Mouse (Mus musculus) ES-CJ7 (cell line): Measurements from ENCODE around the gene Ptprt.

Experiments used
- DNase-seq: peaks from one replicate; pipeline ENCODE4 v3.0.0; 2011; ENCODE audit warnings: low read depth, low spot score

The Ptprt gene

DNA sequence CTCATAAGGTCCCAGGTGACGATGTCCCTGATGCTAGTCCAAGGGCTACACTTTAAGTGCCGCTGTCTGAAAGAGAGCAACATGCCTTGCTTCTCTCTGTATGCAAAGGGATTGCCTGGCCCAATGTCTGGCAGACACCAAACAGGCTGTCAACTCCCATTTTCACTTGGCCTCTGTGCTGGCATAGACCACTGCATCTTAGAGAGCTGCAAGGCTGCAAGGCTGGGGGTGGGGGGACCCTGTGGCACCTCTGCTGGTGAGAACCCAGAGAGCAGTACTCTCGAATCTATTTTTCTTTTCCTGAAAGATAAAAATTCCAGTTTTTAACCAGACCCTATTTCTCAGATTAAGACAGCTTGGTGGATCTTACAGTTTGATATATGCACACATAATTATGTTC is 69.6 kb downstream of the Ptprt start:
- DNase-seq, result no peak

DNA sequence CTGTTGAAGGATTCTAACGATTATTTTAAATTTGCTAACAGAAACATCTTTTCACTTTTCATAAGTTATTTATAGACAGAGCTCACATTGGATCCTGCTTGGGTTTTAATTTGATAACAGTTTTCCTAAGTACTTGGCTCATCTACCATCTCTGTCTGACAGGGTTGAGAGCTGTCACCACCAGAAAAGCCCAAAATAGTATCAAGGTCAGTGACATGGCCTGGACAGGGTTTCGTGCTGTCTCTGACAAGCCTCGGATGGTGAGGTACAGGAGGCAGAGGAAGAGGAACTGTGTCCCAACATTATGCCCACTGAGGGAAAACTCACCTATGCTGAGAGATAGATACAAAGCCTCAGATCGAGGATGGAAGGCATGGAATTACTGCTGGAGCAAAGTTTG is 79.3 kb downstream of the Ptprt start:
- no peak for DNase-seq

DNA sequence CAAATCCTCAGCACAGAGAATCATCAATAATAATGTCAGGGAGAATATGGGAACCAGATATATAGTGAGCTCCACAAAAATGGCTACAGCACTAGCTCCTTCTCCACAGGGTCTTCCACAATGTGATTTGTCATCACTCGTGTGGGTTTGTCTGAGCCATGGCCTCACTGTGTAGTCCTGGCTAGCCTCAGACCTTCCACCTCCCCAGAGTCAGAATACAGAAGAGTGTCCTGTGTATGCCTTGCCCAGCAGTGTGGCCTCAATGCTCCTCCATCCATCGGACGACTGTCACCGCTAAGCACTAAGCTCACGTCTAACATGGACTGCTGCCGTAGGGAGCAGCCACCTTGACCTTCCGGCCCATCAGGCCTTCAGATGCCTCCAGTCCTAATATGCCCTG is 83.1 kb downstream of the Ptprt start:
- DNase-seq, result no peak

DNA sequence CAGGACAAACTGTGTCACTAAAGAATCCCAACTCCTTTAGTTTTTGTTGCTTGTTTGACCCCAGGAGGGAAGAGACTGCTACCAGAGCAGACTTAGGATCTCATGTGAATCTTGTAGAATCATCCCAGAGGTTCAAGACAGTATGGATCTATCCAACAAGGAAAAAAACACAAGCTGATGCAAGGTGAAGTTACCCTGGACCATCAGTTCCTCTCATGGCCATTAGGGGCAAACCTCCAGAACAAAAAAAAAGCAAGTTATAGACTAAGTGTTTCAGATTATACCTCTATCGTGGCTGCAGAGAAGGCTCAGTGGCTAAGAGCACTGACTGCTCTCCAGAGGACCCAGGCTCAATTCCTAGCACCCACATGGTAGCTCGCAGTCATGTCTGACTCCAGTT is 88.1 kb downstream of the Ptprt start:
- DNase-seq, result no peak

DNA sequence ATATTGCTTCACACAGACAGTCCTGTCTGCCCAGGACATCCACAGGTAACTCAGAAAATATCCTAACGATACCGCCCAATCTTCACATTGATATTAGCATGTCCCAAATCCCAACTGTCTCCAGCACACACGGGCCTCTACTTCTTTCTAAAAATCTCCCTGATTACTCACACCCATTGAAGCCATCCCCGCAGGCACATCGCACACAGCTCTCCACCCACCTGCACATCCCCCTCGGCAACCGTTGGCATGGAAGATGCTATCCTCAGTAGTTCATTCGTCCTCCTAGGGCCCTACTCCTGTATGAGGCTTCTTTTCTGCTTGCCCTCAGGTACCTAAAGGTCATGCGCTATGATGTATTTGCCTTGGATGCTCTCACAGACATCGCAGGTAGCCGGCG is 89.9 kb downstream of the Ptprt start:
- DNase-seq, result no peak

DNA sequence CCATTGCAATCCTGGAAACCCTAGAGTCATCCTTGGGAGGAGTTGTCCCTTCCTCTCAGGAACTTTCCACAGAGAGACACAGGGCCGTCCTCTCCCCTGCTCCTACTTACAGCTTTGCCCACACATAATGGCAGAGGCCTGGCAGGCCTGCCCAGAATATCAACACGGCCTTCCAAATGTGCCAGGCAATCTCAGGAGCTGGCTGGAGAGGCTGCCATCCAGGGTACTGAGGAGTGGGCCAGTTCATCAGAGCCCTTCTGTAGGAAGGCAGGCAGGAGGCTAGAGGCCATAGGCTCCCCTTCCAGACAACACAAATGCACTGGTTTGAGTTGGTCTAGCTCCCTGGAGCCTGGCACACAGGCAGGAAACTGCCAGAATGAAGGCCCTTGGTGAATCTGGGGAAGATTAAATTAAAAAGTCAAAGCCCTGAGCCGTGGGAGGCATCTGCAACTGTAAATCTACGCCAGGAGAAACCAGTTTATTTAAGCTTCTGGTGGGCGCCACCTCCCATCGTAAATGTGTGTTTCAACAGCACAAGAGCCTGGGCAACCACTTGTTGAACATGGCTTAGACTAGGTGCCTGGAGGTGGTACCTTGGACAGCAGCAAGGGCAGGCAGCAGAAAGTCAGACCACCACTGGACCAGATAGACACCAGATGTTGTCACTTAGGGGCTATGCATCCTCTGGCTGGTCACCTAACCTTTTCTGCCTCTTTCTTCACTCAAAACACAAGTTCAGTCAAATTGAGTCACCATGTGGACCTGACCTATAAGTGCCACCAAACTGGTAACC is 92.4 kb downstream of the Ptprt start:
- peak; percentile 16 for DNase-seq

DNA sequence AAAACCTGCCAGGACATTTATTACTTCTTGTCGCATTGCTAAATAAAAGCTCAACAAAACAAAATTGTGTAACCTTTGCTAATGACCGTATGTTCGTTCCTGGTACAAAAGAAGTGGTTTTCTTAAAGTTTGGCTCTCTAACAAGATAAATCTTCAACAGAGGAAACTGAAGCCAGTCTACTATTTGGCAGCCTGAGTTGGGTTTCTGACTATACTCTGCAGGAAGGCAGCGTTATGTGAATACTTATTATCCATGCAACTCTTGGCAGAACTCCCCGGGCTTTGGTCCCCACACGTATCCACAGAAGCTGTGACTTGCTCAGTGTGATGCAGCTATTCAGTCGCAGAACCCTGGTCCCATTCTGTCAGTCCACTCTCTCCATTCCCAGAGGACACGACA is 112.6 kb downstream of the Ptprt start:
- no peak for DNase-seq

DNA sequence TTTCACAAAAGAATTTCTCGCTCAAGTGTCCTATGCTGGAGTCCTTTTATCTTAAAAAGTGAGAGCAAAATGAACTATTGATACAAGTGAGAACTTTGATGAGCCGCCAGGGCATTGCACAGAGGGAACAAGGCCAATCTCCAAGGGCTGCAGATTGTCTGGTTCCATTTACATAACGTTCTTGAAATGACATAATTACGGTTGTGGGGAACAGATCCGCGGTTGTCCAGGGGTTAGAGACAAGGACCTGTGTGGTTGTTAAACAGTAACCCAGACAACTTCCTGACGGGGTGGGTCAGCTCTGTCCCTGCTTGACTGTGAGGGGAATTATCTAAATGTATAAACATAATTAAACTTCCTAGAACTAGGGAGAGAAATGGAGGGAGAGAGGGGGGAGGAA is 129.3 kb downstream of the Ptprt start:
- no peak for DNase-seq

DNA sequence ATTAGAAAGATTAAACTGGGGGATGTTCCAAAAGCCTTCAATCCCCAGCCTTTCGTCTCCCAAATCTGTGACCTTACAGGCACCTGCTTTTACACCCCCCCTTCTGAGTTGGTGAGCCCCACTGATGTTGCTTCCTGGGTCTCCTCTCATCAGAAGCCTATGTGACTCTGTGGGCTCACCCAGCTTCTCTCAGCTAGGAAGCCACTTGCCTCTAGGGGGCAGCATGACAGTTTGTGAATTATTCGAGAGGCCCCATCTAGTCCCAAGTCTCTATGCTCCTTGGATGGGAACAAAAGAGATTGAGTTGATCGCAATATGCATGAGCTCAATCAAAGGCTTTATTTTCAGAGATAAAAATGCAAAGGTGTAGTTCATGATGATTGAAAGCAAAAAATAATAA is 132.0 kb downstream of the Ptprt start:
- DNase-seq, result peak; percentile 57

DNA sequence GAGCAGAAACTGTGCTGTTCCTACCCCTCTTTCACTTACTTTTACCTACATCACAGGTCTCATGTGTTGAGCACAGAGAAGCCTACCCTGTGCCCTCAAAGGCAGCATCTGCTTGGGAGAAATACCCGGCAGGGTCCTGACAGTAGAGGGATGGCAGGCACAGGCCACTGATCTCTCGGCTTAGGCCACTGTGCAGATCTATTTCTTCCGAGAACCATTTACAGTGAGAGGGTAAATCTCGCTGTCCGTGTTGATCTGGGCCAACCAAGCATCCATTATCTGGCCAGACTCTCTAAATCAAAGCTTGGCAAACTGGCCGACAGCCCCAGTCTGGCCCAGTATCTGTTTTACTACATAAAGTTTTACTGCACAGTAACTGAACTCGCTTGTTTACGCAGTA is 145.0 kb downstream of the Ptprt start:
- DNase-seq, result no peak

DNA sequence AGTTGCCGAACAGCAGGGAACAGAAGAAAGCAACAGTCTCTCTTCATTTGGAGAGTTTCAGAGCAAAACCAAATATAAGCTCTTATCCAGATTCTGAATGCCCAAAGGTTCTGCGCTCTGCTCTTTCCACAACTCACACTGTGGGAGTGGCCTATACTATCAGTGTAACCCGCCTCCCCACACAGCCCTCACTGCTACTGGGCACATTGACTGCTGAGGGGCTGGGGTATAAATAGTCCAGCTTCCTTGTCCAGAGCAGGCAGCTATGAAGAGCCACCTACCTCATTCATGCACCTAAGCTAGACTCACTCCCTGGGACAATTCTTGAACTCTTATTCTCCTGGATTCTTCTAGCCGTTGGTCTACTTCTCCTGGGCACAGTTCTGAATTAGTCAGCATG is 147.9 kb downstream of the Ptprt start:
- DNase-seq, result no peak

DNA sequence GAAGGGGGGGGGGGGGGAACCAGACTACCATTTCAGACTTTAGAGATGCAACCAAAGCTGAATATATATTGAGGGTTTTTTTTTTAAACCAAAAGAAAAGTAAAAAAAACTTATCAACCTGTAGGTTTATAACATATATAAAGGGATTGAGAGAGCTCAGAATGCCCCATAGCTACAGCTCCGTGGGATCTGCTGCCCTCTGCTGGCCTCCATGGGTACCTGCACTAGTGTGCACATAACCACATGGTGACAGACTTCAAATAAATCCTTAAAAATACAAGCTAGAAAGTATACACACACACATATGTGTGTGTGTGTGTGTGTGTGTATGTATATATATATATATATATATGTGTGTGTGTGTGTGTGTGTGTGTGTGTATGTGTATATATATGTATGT is 148.9 kb downstream of the Ptprt start:
- DNase-seq, result peak; percentile 19

DNA sequence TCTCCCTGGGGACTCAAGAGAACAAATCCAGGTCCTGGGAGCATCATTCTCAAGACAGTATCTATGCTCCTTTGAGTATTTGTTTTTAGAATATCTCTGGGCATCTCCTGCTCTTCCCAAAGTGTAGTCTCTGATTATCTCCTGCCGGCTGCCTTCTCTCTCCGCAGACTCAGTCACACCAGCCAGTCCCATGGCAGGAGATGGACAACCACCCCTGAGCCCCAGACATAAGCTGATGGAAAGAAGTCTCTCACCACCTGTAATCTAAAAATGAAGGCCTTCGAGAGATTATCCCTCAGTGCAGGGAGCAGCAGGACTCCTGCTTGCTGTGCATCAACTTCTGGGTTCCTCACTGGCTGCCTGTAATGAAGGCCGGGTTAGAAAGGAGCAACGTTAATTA is 151.9 kb downstream of the Ptprt start:
- no peak for DNase-seq

DNA sequence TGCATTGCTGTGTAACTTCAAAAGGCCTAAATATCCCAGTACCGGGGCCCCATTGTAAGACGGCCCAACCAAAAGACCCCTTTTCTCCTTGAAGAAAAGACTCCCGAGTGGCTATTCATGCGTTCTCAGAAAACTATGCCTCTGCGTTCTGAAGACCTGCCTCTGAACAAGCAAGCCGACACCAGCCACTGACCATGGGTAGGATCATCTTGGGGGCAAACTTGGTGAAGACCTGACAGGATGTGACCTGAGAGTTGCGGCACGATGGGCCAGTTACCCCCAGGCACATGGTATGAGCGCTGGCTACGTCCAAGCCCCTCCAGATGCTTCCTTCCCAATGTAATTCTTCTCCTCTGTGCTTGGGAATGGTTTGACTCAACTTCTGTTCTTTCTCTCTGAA is 153.3 kb downstream of the Ptprt start:
- no peak for DNase-seq

DNA sequence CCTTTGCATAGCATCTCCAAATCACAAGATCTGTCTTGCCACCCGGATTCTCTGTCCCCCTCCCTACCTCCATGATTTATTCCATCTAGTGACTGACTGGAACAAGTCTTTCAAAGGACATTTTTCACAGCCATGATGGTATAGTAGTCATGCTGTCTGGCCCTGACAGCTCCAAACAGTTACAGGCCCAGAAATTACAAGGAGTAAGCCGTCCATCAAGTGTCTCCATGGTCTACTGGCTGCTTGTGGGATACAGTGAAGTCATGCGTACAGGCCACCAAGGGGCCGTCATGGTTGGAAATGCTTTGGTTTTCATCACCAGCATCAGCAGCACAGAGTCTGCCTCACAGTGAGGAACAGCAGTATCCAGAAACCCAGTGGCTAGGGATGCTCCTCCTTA is 156.1 kb downstream of the Ptprt start:
- DNase-seq, result no peak

DNA sequence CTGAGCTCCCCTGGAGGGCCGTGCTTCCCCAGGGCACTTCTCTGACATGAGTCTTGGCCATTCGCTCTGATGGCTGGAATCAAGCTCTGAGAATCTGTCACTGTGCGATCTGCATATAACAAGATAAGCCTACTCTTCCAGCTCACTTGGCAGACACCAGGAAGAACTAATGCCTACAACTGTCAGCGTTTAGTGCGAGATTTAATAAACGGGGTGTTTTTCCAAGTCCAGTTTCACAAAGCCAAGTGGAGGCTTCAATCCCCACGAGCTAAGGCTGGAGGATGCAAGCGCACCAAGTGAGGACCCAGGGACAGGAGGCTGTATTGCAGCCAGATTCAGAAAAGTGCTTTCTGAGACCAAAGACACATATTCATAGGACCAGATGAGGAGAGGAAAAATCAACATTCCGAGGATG is 161.4 kb downstream of the Ptprt start:
- no peak for DNase-seq

DNA sequence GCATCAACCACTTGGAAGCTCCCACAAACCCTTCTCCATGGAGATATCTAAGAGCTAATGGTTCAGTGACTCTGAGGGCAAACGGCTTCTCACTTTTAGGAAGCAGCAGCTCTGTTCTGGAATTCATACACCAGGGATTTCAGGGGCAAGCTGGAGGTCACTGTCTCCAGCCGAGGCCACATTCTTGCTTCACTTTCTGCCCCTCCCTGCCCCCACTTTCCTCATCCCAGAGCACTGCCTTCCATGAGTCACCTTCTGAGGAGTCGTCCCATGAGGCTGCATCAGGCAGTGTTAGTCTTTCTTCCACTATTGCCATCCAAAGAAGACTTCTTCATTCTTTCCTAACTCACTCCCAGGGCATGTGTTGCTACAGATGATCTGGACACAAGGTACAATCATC is 162.8 kb downstream of the Ptprt start:
- DNase-seq, result no peak

DNA sequence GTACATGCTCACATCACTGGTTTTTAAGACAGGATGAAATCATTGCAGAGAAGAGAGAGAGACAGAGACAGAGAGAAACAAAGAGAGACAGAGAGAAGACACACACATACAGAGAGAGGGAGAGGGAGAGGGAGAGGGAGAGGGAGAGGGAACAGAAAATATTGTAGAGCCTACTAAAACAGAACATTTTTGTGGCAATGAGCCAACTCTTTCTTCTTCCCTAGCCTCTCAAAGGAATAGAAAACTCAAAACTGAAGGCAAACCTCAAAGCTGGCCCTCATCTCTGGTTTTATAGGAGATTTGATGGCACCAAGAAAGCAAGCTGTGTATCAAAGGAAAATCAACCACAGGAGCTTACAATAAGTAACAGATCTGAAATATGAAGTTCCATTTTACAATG is 176.9 kb downstream of the Ptprt start:
- DNase-seq, result no peak

DNA sequence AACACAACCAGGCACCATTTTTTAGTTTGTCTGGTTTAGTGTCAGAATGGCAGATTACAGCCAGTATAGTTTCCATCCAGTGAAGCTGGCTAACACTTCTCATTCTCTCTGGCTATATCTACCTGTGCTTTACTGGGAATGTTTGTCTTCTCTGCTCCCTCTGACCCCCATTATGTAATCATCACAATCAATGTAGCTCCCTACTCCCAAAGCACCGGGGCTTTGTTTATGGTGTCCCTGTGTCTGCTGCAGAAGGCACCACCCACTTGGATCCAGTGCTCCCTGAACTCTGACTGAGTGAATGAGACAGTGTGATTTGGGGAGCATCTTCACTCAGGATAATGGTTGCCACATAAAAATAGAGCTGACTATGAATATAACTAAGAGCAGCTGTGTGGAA is 217.8 kb downstream of the Ptprt start:
- no peak for DNase-seq

DNA sequence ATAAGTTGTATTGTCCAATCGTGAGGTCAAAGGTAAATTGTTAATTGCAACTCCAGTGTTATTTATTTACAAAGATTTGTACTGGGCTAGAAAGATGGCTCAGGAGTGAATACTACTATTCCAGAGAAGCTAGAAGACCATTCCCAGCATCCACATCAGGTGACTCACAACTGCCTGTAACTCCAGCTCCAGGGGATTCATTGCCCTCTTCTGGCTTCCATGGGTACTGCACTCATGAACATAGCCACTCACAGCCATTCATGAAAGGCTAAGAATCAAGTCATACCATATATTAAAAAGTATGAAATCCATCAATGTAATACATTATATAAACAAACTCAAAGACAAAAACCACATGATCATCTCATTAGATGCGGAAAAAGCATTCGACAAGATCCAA is 224.3 kb downstream of the Ptprt start:
- DNase-seq, result peak; percentile 57

DNA sequence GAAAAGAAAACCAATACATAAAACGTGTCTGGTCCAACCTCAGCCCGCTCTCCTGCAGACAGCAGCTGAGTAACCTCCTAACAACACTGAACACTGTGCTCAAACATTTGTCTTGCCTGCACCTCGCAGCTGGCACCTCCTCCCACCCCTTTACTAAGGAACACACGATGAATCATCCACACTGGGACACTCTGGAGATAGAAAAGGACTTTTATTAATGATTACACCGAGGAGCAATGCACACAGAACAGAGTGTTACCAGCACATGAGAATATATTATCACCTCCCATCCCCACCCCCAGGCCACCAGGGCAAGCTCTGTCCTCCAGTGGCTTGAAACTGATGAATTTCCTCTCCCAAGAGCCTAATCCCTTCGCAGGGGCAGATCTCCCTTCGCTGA is 230.8 kb downstream of the Ptprt start:
- DNase-seq, result no peak

DNA sequence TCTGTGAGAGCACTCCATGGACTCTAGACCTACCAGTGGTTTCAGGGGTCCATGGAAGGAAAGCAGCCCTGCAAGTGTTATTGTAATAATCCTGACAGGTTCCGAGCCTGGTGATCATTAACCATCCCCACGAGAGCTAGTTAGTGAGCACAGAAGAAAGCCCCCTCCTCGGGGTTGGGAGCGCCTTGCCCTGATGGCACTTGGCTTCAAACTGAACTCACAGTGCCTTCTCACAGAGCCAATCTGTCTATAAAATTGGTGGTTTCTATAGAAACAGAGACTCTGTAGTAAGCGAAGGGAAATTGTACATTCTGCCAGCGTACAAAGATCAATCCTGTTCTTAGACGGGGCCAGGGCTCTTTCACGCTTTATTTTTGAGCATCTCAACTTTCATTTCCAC is 234.8 kb downstream of the Ptprt start:
- no peak for DNase-seq

DNA sequence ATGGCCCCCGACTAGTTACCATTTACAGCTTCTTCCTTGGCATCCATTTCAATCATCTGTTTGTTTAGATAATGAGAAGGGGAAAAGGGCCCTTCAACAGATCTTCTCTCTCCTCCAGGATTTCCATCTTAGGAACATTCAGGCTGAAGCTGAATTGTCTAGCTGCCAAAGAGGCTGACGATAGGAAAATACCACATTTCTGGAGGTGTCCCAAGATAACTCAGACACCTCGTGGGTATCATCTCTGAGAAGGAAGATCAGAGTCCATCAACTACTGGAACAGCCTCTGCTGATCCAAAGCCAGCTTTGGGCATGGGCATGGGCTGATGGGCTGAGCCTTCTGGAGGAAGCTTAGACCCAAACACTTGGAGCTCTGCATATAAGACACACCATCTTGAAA is 242.8 kb downstream of the Ptprt start:
- no peak for DNase-seq
